Mouse (Mus musculus): Measurements from ENCODE around the gene Cttnbp2. TPM values are rescaled to one million over a fixed set of nuclear protein-coding genes. Genes with fewer than 3 reads are reported as not detected.
"Not testable (repeated sequence)": the region's sequence is repeated elsewhere in the genome, so short reads cannot be mapped to it uniquely, and the experiment has no call there.

The Cttnbp2 gene
- polyA plus RNA-seq, 1 experiment from 2014 or later = 13.8 TPM

- no peak for ATAC-seq
- no peaks in the 10 kb centered on the region for H3K4me1 ChIP-seq (replicated peaks)
- no peaks in the 10 kb centered on the region for H3K36me3 ChIP-seq
- 72% methylated on average over 13 of the region's 13 CpGs for WGBS
- H3K27me3 ChIP-seq (replicated peaks) = no peaks in the 10 kb centered on the region
- no peak overlapping the region for H3K4me3 ChIP-seq (replicated peaks)
- H3K27ac ChIP-seq = no peak overlapping the region
- H3K9ac ChIP-seq = no peak overlapping the region
- H3K4me2 ChIP-seq (replicated peaks) = no peak overlapping the region
- H3K9me3 ChIP-seq = no peaks in the 10 kb centered on the region
These were observed 134.1 kb downstream of the Cttnbp2 start for GRCm38 (mm10) chr6:18380300-18381202.

GRCm38 (mm10) chr6:18377755-18378154, 136.9 kb downstream of the Cttnbp2 start:
- not testable (repeated sequence) for H3K9me3 ChIP-seq; H3K4me1 ChIP-seq (replicated peaks); H3K36me3 ChIP-seq; H3K27me3 ChIP-seq (replicated peaks); ATAC-seq; H3K27ac ChIP-seq; H3K4me2 ChIP-seq (replicated peaks); H3K9ac ChIP-seq; H3K4me3 ChIP-seq (replicated peaks)
- 85% methylated on average over 2 of the region's 2 CpGs for WGBS

- no peak overlapping the region for H3K27ac ChIP-seq
- no peak overlapping the region for H3K4me2 ChIP-seq (replicated peaks)
- H3K36me3 ChIP-seq = no peaks in the 10 kb centered on the region
- ATAC-seq = no peak
- H3K27me3 ChIP-seq (replicated peaks) = no peaks in the 10 kb centered on the region
- 65% methylated on average over 4 of the region's 4 CpGs for WGBS
- no peak overlapping the region for H3K4me3 ChIP-seq (replicated peaks)
- no peaks in the 10 kb centered on the region for H3K9me3 ChIP-seq
- H3K9ac ChIP-seq = no peak overlapping the region
- no peaks in the 10 kb centered on the region for H3K4me1 ChIP-seq (replicated peaks)
These were observed 139.9 kb downstream of the Cttnbp2 start for GRCm38 (mm10) chr6:18374744-18375143.

- Histone ChIP-seq H3K4me1 (replicated peaks) (no peaks in the 10 kb centered on the region), H3K27me3 (replicated peaks) (no peaks in the 10 kb centered on the region), H3K27ac (no peak overlapping the region), H3K9me3 (no peaks in the 10 kb centered on the region), H3K4me2 (replicated peaks) (no peak overlapping the region), H3K9ac (no peak overlapping the region), H3K36me3 (no peaks in the 10 kb centered on the region), H3K4me3 (replicated peaks) (no peak overlapping the region)
- ATAC-seq = no peak
- WGBS = 90% methylated on average over 1 of the region's 1 CpGs
These were observed 141.0 kb downstream of the Cttnbp2 start for GRCm38 (mm10) chr6:18373652-18374051.

- 29% methylated on average over 7 of the region's 7 CpGs for WGBS
These were observed 142.0 kb downstream of the Cttnbp2 start for GRCm38 (mm10) chr6:18372447-18373228.

GRCm38 (mm10) chr6:18369723-18370122, 144.9 kb downstream of the Cttnbp2 start:
- no peaks in the 10 kb centered on the region for H3K9me3 ChIP-seq
- no peaks in the 10 kb centered on the region for H3K27me3 ChIP-seq (replicated peaks)
- no peak overlapping the region for H3K9ac ChIP-seq
- no peaks in the 10 kb centered on the region for H3K4me1 ChIP-seq (replicated peaks)
- H3K4me3 ChIP-seq (replicated peaks) = no peak overlapping the region
- WGBS = 93% methylated on average over 4 of the region's 4 CpGs
- H3K4me2 ChIP-seq (replicated peaks) = no peak overlapping the region
- H3K36me3 ChIP-seq = no peaks in the 10 kb centered on the region
- ATAC-seq = no peak
- H3K27ac ChIP-seq = no peak overlapping the region

More at GRCm38 (mm10) chr6:18372447-18373228, 142.0 kb downstream of the Cttnbp2 start:
- no peaks in the 10 kb centered on the region for H3K9me3 ChIP-seq
- H3K4me3 ChIP-seq (replicated peaks) = no peak overlapping the region
- H3K9ac ChIP-seq = no peak overlapping the region
- H3K27ac ChIP-seq = no peak overlapping the region
- no peaks in the 10 kb centered on the region for H3K36me3 ChIP-seq
- H3K27me3 ChIP-seq (replicated peaks) = no peaks in the 10 kb centered on the region
- H3K4me1 ChIP-seq (replicated peaks) = no peaks in the 10 kb centered on the region
- ATAC-seq = peak; percentile 92
- H3K4me2 ChIP-seq (replicated peaks) = no peak overlapping the region

GRCm38 (mm10) chr6:18369054-18369453, 145.6 kb downstream of the Cttnbp2 start:
- Histone ChIP-seq H3K4me2 (replicated peaks) (no peak overlapping the region), H3K27me3 (replicated peaks) (no peaks in the 10 kb centered on the region), H3K27ac (no peak overlapping the region), H3K4me3 (replicated peaks) (no peak overlapping the region), H3K9me3 (no peaks in the 10 kb centered on the region), H3K9ac (no peak overlapping the region), H3K36me3 (no peaks in the 10 kb centered on the region), H3K4me1 (replicated peaks) (no peaks in the 10 kb centered on the region)
- WGBS = 88% methylated on average over 3 of the region's 3 CpGs
- no peak for ATAC-seq

- Histone ChIP-seq H3K27ac (no peak overlapping the region), H3K9ac (no peak overlapping the region), H3K4me3 (replicated peaks) (no peak overlapping the region), H3K27me3 (replicated peaks) (no peaks in the 10 kb centered on the region), H3K4me2 (replicated peaks) (no peak overlapping the region), H3K4me1 (replicated peaks) (no peaks in the 10 kb centered on the region), H3K9me3 (no peaks in the 10 kb centered on the region), H3K36me3 (no peaks in the 10 kb centered on the region)
- ATAC-seq = no peak
- 72% methylated on average over 5 of the region's 5 CpGs for WGBS
These were observed 152.4 kb downstream of the Cttnbp2 start for GRCm38 (mm10) chr6:18362232-18362631.

GRCm38 (mm10) chr6:18360955-18361354, 153.7 kb downstream of the Cttnbp2 start:
- H3K4me1 ChIP-seq (replicated peaks) = no peaks in the 10 kb centered on the region
- no peaks in the 10 kb centered on the region for H3K9me3 ChIP-seq
- H3K27ac ChIP-seq = no peak overlapping the region
- no peak overlapping the region for H3K9ac ChIP-seq
- no peaks in the 10 kb centered on the region for H3K27me3 ChIP-seq (replicated peaks)
- no peaks in the 10 kb centered on the region for H3K36me3 ChIP-seq
- H3K4me2 ChIP-seq (replicated peaks) = no peak overlapping the region
- no peak overlapping the region for H3K4me3 ChIP-seq (replicated peaks)
- ATAC-seq = no peak

- no peak overlapping the region for H3K4me3 ChIP-seq (replicated peaks)
- no peaks in the 10 kb centered on the region for H3K9me3 ChIP-seq
- ATAC-seq = peak; percentile 67
These were observed 154.5 kb downstream of the Cttnbp2 start for GRCm38 (mm10) chr6:18360154-18360553.

GRCm38 (mm10) chr6:18349153-18349858, 165.3 kb downstream of the Cttnbp2 start:
- Histone ChIP-seq H3K4me2 (replicated peaks) (no peak overlapping the region), H3K9me3 (no peaks in the 10 kb centered on the region), H3K4me1 (replicated peaks) (no peaks in the 10 kb centered on the region), H3K27ac (no peak overlapping the region), H3K9ac (no peak overlapping the region), H3K4me3 (replicated peaks) (no peak overlapping the region), H3K27me3 (replicated peaks) (no peaks in the 10 kb centered on the region), H3K36me3 (no peaks in the 10 kb centered on the region)
- 69% methylated on average over 3 of the region's 3 CpGs for WGBS
- peak; percentile 73 for ATAC-seq

More at GRCm38 (mm10) chr6:18360154-18360553, 154.5 kb downstream of the Cttnbp2 start:
- H3K27ac ChIP-seq = no peak overlapping the region
- no peaks in the 10 kb centered on the region for H3K27me3 ChIP-seq (replicated peaks)
- 70% methylated on average over 1 of the region's 1 CpGs for WGBS
- no peak overlapping the region for H3K4me2 ChIP-seq (replicated peaks)
- H3K9ac ChIP-seq = no peak overlapping the region
- H3K4me1 ChIP-seq (replicated peaks) = no peaks in the 10 kb centered on the region
- no peaks in the 10 kb centered on the region for H3K36me3 ChIP-seq

GRCm38 (mm10) chr6:18344272-18344671, 170.4 kb downstream of the Cttnbp2 start:
- no peaks in the 10 kb centered on the region for H3K4me1 ChIP-seq (replicated peaks)
- H3K9me3 ChIP-seq = no peaks in the 10 kb centered on the region
- no peaks in the 10 kb centered on the region for H3K36me3 ChIP-seq
- no peak for ATAC-seq
- no peak overlapping the region for H3K4me3 ChIP-seq (replicated peaks)
- no peak overlapping the region for H3K27ac ChIP-seq
- no peaks in the 10 kb centered on the region for H3K27me3 ChIP-seq (replicated peaks)
- no peak overlapping the region for H3K9ac ChIP-seq
- WGBS = 94% methylated on average over 2 of the region's 2 CpGs
- H3K4me2 ChIP-seq (replicated peaks) = no peak overlapping the region

All from intestine, embryonic 15.5 days (tissue).